Mouse (Mus musculus) erythroblast, embryonic 14.5 days (primary cell): Measurements from ENCODE around the gene Elf2.
"Not testable (repeated sequence)": the region's sequence is repeated elsewhere in the genome, so short reads cannot be mapped to it uniquely, and the experiment has no call there.

Experiments used
- GATA1 ChIP-seq: IDR thresholded peaks from 2 replicates; pipeline ENCODE4 v1.6.1; 2012; ENCODE audit warnings: low read length, inconsistent platforms, mixed read lengths
- TAL1 ChIP-seq: IDR thresholded peaks from 3 replicates; pipeline ENCODE4 v1.6.1; 2012; ENCODE audit warnings: low read length, inconsistent platforms, mixed read lengths

- not testable (repeated sequence) for TF ChIP-seq TAL1, GATA1
Measured at GRCm38 (mm10) chr3:51218385-51218784, 122.1 kb downstream of the Elf2 start.
